Mouse (Mus musculus) hindbrain, embryonic 15.5 days (tissue): ENCODE measurements around the gene Wfdc5. TPM values are rescaled to one million over a fixed set of nuclear protein-coding genes. Genes with fewer than 3 reads are reported as not detected.
"Not testable (repeated sequence)": the region's sequence is repeated elsewhere in the genome, so short reads cannot be mapped to it uniquely, and the experiment has no call there.

Source experiments
- ATAC-seq: fragments of 200-750 bp; cut with Nextera tagmentation; 2 replicates; pipeline ENCODE4 v1.8.0; 2017; ENCODE audit warnings: low read depth, moderate number of reproducible peaks, moderate TSS enrichment; ENCODE audit not compliant: low FRiP score
- H3K27ac ChIP-seq: fragments of 300-500 bp; sonication (generic); replicated peaks from 2 replicates; pipeline ENCODE4 v1.5.1; 2015; ENCODE audit warnings: mild to moderate bottlenecking, inconsistent platforms
- H3K27me3 ChIP-seq: fragments of 300-500 bp; sonication (generic); 2 replicates; pipeline ENCODE4 v1.6.1; 2015; ENCODE audit warnings: control low read depth, inconsistent platforms
- H3K36me3 ChIP-seq: fragments of 300-500 bp; sonication (generic); 2 replicates; pipeline ENCODE4 v1.6.1; 2015; ENCODE audit warnings: control low read depth, inconsistent platforms
- H3K4me1 ChIP-seq: fragments of 300-500 bp; sonication (generic); replicated peaks from 2 replicates; pipeline ENCODE4 v1.6.1; 2015; ENCODE audit warnings: control low read depth, inconsistent platforms
- H3K4me2 ChIP-seq: fragments of 300-500 bp; sonication (generic); 2 replicates; pipeline ENCODE4 v1.6.1; 2015; ENCODE audit warnings: moderate library complexity, mild to moderate bottlenecking, inconsistent platforms
- H3K4me3 ChIP-seq: fragments of 300-500 bp; sonication (generic); 2 replicates; pipeline ENCODE4 v1.5.1; 2015; ENCODE audit warnings: mild to moderate bottlenecking, inconsistent platforms
- H3K9ac ChIP-seq: fragments of 300-500 bp; sonication (generic); 2 replicates; pipeline ENCODE4 v1.6.1; 2015; ENCODE audit warnings: inconsistent platforms
- H3K9me3 ChIP-seq: fragments of 300-500 bp; sonication (generic); 2 replicates; pipeline ENCODE4 v1.6.1; 2016; ENCODE audit warnings: control low read depth, inconsistent platforms
- WGBS: fragments of 180-500 bp; shearing (Covaris S2); methylation state at CpG from one replicate; pipeline ENCODE4 v1.1.7; 2015; 5-methylcytosine and 5-hydroxymethylcytosine counted together
- polyA plus RNA-seq: library from polyadenylated mRNA; unstranded; fragments of >200 nt; fragmentation: Nextera tagmentation; extraction: Ambion mirVana; gene quantifications from 2 replicates; pipeline ENCODE4 v1.2.1, GENCODE M21; 2015

Wfdc5 gene
- polyA plus RNA-seq = not detected in 2 replicates

- 83% methylated on average over 7 of the region's 7 CpGs for WGBS
- Histone ChIP-seq H3K4me3 (no peak within 1 kb of the TSS), H3K9ac (no peak within 1 kb of the TSS), H3K4me1 (no peaks in the 10 kb centered on the region), H3K36me3 (no peaks in the 10 kb centered on the region), H3K4me2 (no peak within 1 kb of the TSS), H3K27me3 (no peaks in the 10 kb centered on the region), H3K27ac (no peak within 1 kb of the TSS), H3K9me3 (no peaks in the 10 kb centered on the region)
- ATAC-seq = no peak
Observed at GRCm38 (mm10) chr2:164182692-164183255, at the start of gene Wfdc5. Gene Wfdc5, minus strand, starts transcription at chr2:164182742.

DNA sequence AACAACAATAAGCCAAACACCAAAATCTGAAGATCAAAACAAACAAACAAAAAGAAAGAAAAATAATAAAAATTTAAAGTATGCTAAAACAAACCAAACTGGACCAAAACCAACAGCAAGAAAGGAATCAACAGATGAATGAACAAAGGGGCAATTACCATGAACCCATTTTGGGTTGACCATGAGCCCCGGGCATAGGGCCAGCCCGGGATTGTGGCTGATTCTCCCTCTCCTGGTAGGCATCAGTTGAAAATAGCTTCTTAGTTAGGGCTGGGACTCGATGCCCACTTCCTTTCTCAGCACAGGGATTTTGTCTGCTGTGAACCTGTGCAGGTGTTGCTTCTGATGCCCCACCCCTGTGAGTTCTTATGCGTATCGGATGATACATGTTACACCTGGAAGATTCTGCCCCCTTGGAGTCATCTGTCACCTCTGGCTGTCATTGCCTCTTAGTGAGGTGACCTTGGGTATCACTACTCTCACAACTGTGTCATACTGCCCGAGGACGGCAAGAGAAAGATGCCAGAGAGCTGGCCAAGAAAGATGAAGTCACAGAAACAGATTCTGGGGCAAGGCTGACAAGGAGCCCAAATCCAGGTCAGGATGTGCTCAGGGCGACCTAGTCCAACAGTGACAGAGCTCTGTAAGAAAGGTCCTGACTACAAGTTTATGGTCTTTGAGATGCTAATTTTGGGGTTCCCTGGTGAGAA, 46.0 kb upstream of the Wfdc5 start:
- WGBS = 88% methylated on average over 8 of the region's 8 CpGs
- Histone ChIP-seq H3K27ac (no peak overlapping the region), H3K36me3 (no peaks in the 10 kb centered on the region), H3K9me3 (no peaks in the 10 kb centered on the region), H3K4me3 (no peak overlapping the region), H3K4me2 (no peak overlapping the region), H3K4me1 (no peaks in the 10 kb centered on the region), H3K27me3 (no peaks in the 10 kb centered on the region), H3K9ac (no peak overlapping the region)
- ATAC-seq = no peak

DNA sequence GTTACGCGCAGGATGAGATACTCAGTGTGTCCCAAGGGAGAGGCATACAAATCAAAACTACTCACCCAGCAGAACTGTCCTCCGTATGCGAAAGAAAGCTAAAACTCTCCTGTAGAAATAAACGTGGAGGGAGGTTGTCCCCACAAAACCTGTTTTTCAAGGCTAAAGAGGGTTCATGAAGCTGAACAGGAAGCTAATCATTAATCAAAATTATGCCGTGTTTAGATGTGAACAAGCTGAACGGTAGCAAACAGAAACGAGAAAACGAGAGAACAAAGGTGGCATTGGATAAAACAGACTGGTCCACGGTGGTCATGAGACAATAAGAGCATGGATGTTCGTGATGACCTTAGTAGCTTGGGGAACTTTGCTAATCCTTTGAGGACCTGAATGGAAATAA, 39.0 kb upstream of the Wfdc5 start, which contains the start of gene Wfdc15b:
Gene Wfdc15b (minus strand): TSS at position 139 of the 400 bp plus-strand sequence.
- Histone ChIP-seq H3K27me3 (no peaks in the 10 kb centered on the region), H3K4me1 (no peaks in the 10 kb centered on the region), H3K4me2 (no peak within 1 kb of the TSS), H3K9me3 (no peaks in the 10 kb centered on the region), H3K9ac (no peak within 1 kb of the TSS), H3K36me3 (no peaks in the 10 kb centered on the region), H3K4me3 (no peak within 1 kb of the TSS), H3K27ac (no peak within 1 kb of the TSS)
- ATAC-seq = no peak
- 79% methylated on average over 11 of the region's 11 CpGs for WGBS

DNA sequence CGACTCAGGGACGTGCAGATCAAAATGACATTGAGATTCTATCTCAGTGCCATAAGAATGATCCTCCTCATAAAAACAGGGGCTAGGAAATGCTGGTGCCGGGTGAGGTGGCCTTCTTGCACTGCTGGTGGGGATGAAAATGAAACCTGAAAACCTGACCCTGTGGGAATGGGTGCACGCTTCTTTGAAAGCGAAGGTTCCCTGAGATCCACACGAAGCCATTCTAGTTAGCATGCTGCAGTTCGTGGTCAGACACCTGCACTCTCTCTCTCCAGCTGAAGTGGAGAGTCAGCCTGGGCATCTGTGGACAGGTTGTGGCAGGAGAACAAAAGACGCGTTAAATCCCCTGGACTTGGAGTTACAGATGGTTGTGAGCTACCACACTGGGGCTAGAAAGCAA, 36.8 kb upstream of the Wfdc5 start:
- no peaks in the 10 kb centered on the region for H3K9me3 ChIP-seq
- no peaks in the 10 kb centered on the region for H3K36me3 ChIP-seq
- H3K27me3 ChIP-seq = no peaks in the 10 kb centered on the region
- no peak overlapping the region for H3K27ac ChIP-seq
- no peaks in the 10 kb centered on the region for H3K4me1 ChIP-seq
- ATAC-seq = no peak
- 92% methylated on average over 9 of the region's 9 CpGs for WGBS
- no peak overlapping the region for H3K4me3 ChIP-seq
- H3K9ac ChIP-seq = no peak overlapping the region
- H3K4me2 ChIP-seq = no peak overlapping the region

- WGBS = 74% methylated on average over 5 of the region's 5 CpGs
- H3K27me3 ChIP-seq = no peaks in the 10 kb centered on the region
- ATAC-seq = no peak
Observed at GRCm38 (mm10) chr2:164212711-164213110, 30.2 kb upstream of the Wfdc5 start.

DNA sequence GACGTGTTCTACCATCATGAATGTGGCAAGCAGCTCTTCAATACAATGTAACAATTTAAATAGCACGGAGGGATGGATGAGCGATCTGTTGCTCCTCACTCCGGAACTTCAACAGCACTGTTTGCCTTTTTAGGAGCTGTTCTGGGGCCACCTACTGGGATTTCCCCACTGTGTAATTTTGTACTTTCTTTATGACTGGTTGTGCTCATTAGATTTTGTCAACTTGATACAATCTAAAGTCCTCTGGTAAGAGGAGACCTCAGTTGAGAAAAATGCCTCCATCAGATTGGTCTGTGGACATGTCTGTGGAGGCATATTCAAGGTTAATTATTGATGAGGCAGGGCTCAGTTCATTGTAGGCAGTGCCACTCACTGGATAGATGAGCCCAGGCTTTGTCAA, 28.4 kb upstream of the Wfdc5 start:
- Histone ChIP-seq H3K4me3 (no peak overlapping the region), H3K9ac (no peak overlapping the region), H3K27me3 (no peaks in the 10 kb centered on the region), H3K27ac (no peak overlapping the region), H3K36me3 (no peaks in the 10 kb centered on the region), H3K4me1 (no peaks in the 10 kb centered on the region), H3K4me2 (no peak overlapping the region), H3K9me3 (no peaks in the 10 kb centered on the region)
- ATAC-seq = no peak
- WGBS = 88% methylated on average over 4 of the region's 4 CpGs

More at GRCm38 (mm10) chr2:164212711-164213110, 30.2 kb upstream of the Wfdc5 start:
- Histone ChIP-seq H3K4me3 (no peak overlapping the region), H3K9ac (no peak overlapping the region), H3K9me3 (no peaks in the 10 kb centered on the region), H3K4me1 (no peaks in the 10 kb centered on the region), H3K4me2 (no peak overlapping the region), H3K27ac (no peak overlapping the region), H3K36me3 (no peaks in the 10 kb centered on the region)

DNA sequence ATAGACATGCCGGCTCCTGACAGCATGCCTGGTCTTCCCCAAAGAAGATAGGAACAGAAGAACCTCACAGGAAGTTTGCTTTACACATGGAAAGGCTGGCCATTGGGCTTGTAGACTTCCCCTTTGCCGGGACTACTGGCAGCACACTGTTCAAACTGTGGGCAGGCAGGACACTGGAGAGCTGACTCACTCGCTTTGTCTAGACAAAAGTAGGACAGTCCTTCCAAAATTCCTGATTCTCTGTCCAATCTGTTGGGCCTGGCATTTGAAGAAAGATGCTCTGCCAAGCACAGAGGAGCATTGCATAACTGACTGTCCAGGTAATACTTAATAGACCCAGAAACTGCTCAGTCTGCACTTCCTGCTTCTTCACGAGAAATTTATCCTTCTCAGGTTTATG, 24.1 kb upstream of the Wfdc5 start:
- Histone ChIP-seq H3K27ac (no peak overlapping the region), H3K36me3 (no peaks in the 10 kb centered on the region), H3K9ac (no peak overlapping the region), H3K4me2 (no peak overlapping the region), H3K4me3 (no peak overlapping the region), H3K27me3 (no peaks in the 10 kb centered on the region), H3K4me1 (no peaks in the 10 kb centered on the region), H3K9me3 (no peaks in the 10 kb centered on the region)
- 86% methylated on average over 4 of the region's 4 CpGs for WGBS
- no peak for ATAC-seq

GRCm38 (mm10) chr2:164206011-164206410, 23.5 kb upstream of the Wfdc5 start:
- not testable (repeated sequence) for H3K4me2 ChIP-seq, H3K4me1 ChIP-seq, H3K4me3 ChIP-seq, H3K27me3 ChIP-seq, H3K36me3 ChIP-seq, H3K9me3 ChIP-seq, H3K9ac ChIP-seq, H3K27ac ChIP-seq, ATAC-seq
- WGBS = 94% methylated on average over 10 of the region's 10 CpGs

GRCm38 (mm10) chr2:164199626-164200327, 17.2 kb upstream of the Wfdc5 start, which contains the start of gene Wfdc15a:
Gene Wfdc15a, minus strand, starts transcription at chr2:164200130.
- H3K27me3 ChIP-seq = no peaks in the 10 kb centered on the region
- H3K4me1 ChIP-seq = no peaks in the 10 kb centered on the region
- no peak within 1 kb of the TSS for H3K9ac ChIP-seq
- ATAC-seq = no peak
- no peaks in the 10 kb centered on the region for H3K9me3 ChIP-seq
- no peaks in the 10 kb centered on the region for H3K36me3 ChIP-seq
- no peak within 1 kb of the TSS for H3K4me2 ChIP-seq
- H3K4me3 ChIP-seq = no peak within 1 kb of the TSS
- H3K27ac ChIP-seq = no peak within 1 kb of the TSS
- WGBS = 78% methylated on average over 20 of the region's 20 CpGs

- Histone ChIP-seq H3K27me3 (no peaks in the 10 kb centered on the region), H3K9me3 (no peaks in the 10 kb centered on the region), H3K27ac (no peak overlapping the region), H3K4me3 (no peak overlapping the region), H3K4me1 (no peaks in the 10 kb centered on the region), H3K36me3 (no peaks in the 10 kb centered on the region), H3K4me2 (no peak overlapping the region), H3K9ac (no peak overlapping the region)
- no peak for ATAC-seq
- WGBS = 88% methylated on average over 5 of the region's 5 CpGs
Observed at GRCm38 (mm10) chr2:164196700-164196990, 14.1 kb upstream of the Wfdc5 start.

DNA sequence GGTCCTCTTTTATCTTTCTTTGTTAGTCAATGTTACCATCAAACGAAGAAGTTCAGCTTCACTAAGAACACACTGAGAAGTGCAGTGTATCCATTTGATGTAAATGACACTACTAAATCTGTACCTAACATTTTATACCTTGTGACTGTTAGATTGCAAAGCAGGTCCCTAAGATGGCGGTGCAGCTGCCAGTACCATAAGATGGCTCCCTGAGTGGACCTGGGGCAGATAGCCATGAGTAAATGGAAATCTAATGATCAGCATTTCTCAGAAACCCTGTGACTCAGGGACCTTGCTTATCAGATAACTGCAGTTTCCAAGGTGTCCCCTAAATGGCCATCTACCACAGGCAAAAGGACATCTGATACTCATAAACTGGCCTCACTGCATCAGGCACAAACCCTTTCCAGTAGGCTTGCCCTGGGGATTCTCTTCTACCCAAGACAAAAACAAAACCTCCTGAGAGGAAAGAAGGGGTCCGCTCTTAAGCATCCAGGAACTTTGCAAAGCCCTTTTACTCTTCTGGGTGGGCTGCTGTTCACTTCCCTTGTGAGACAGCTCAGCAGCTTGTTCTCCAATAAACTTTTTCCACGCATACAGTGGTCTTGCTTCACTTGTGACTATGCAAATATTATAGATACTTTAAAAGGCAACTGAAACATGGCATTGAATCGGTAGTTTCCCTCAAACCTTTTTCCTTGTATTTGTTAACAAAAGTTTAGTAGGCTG, 13.6 kb upstream of the Wfdc5 start:
- Histone ChIP-seq H3K4me1 (no peaks in the 10 kb centered on the region), H3K36me3 (no peaks in the 10 kb centered on the region), H3K4me2 (no peak overlapping the region), H3K27me3 (no peaks in the 10 kb centered on the region), H3K9me3 (no peaks in the 10 kb centered on the region), H3K9ac (no peak overlapping the region), H3K4me3 (no peak overlapping the region), H3K27ac (no peak overlapping the region)
- WGBS = 90% methylated on average over 5 of the region's 5 CpGs
- no peak for ATAC-seq
